Mouse (Mus musculus) MEL (cell line): ENCODE data around the gene Plekhg3. TPM values are rescaled to one million over a fixed set of nuclear protein-coding genes. Genes with fewer than 3 reads are reported as not detected.

ENCODE experiments used
- DNase-seq: peaks from one replicate; pipeline ENCODE4 v3.0.0; 2011; ENCODE audit warnings: low read depth, low spot score
- H3K27ac ChIP-seq: 2 replicates; pipeline ENCODE4 v1.5.1; 2012; ENCODE audit warnings: low read depth, mild to moderate bottlenecking, control low read depth, low read length, moderate library complexity; ENCODE audit not compliant: control insufficient read depth
- H3K27me3 ChIP-seq, 2 experiments: fragments of 150-350 bp in 1 of 2; sonication (generic) in 1 of 2; 2 replicates each; pipeline ENCODE4 v1.6.1; 2012; ENCODE audit warnings: low read length in 2 of 2, mild to moderate bottlenecking in 2 of 2, improper control_type of control experiment in 1 of 2, moderate library complexity in 1 of 2; ENCODE audit not compliant: insufficient read depth in 2 of 2, control insufficient read depth in 1 of 2
- H3K36me3 ChIP-seq, 2 experiments: 2 replicates each; pipeline ENCODE4 v1.6.1; 2012 to 2014; ENCODE audit warnings: low read length in 2 of 2, improper control_type of control experiment in 1 of 2, inconsistent platforms in 1 of 2, mild to moderate bottlenecking in 1 of 2; ENCODE audit not compliant: insufficient read depth in 2 of 2, control insufficient read depth in 1 of 2
- H3K4me1 ChIP-seq, 2 experiments: fragments of 150-350 bp in 1 of 2; sonication (generic) in 1 of 2; 2 replicates each; pipeline ENCODE4 v1.6.1; 2012; ENCODE audit warnings: low read length in 2 of 2, improper control_type of control experiment in 1 of 2, mild to moderate bottlenecking in 1 of 2; ENCODE audit not compliant: insufficient read depth in 2 of 2, control insufficient read depth in 1 of 2
- H3K4me3 ChIP-seq, 2 experiments: fragments of 150-350 bp in 1 of 2; sonication (generic) in 1 of 2; 2 replicates each; pipeline ENCODE4 v1.5.1; 2012; ENCODE audit warnings: low read depth in 2 of 2, low read length in 2 of 2, mild to moderate bottlenecking in 2 of 2, moderate library complexity in 2 of 2, control low read depth in 1 of 2, improper control_type of control experiment in 1 of 2; ENCODE audit not compliant: control insufficient read depth in 1 of 2, insufficient read depth in 1 of 2
- H3K79me2 ChIP-seq: 2 replicates; pipeline ENCODE4 v1.6.1; 2012; ENCODE audit warnings: mild to moderate bottlenecking, low read length, moderate library complexity; ENCODE audit not compliant: control insufficient read depth, poor library complexity, insufficient read depth
- H3K9ac ChIP-seq: 2 replicates; pipeline ENCODE4 v1.6.1; 2012; ENCODE audit warnings: low read depth, mild to moderate bottlenecking, control low read depth, low read length, moderate library complexity; ENCODE audit not compliant: control insufficient read depth, poor library complexity, severe bottlenecking
- H3K9me3 ChIP-seq: fragments of 150-350 bp; sonication (generic); replicated peaks from 2 replicates; pipeline ENCODE4 v1.6.1; 2012; ENCODE audit warnings: mild to moderate bottlenecking, low read length, improper control_type of control experiment, moderate library complexity; ENCODE audit not compliant: insufficient read depth
- BHLHE40 ChIP-seq: IDR thresholded peaks from 2 replicates; pipeline ENCODE4 v1.6.1; 2012; ENCODE audit warnings: low read depth, mild to moderate bottlenecking, inconsistent platforms, low read length, improper control_type of control experiment, borderline replicate concordance
- CTCF ChIP-seq, 3 experiments: IDR thresholded peaks in 2 of 3; conservative IDR thresholded peaks in 1 of 3; 2 replicates each; pipeline ENCODE4 v1.5.1; 2011 to 2012; ENCODE audit warnings: low read length in 3 of 3, low read depth in 2 of 3, mild to moderate bottlenecking in 2 of 3, improper control_type of control experiment in 1 of 3, inconsistent platforms in 1 of 3, mixed read lengths in 1 of 3, moderate library complexity in 1 of 3; ENCODE audit not compliant: control insufficient read depth in 1 of 3, insufficient read depth in 1 of 3, poor library complexity in 1 of 3, severe bottlenecking in 1 of 3
- E2F4 ChIP-seq: IDR thresholded peaks from 2 replicates; pipeline ENCODE4 v1.6.1; 2011; ENCODE audit warnings: low read depth, low read length, improper control_type of control experiment, borderline replicate concordance
- GABPA ChIP-seq: IDR thresholded peaks from 2 replicates; pipeline ENCODE4 v1.6.1; 2012; ENCODE audit warnings: low read depth, mild to moderate bottlenecking, inconsistent platforms, low read length, improper control_type of control experiment, moderate library complexity
- HCFC1 ChIP-seq: IDR thresholded peaks from 2 replicates; pipeline ENCODE4 v1.6.1; 2012; ENCODE audit warnings: low read depth, mild to moderate bottlenecking, inconsistent platforms, low read length, improper control_type of control experiment, moderate library complexity
- KAT2A ChIP-seq: conservative IDR thresholded peaks from 2 replicates; pipeline ENCODE4 v1.6.1; 2012; ENCODE audit warnings: low read depth, low read length, improper control_type of control experiment, inconsistent platforms
- MAX ChIP-seq: IDR thresholded peaks from 2 replicates; pipeline ENCODE4 v1.6.1; 2011; ENCODE audit warnings: low read length, improper control_type of control experiment
- MXI1 ChIP-seq: IDR thresholded peaks from 2 replicates; pipeline ENCODE4 v1.6.1; 2011; ENCODE audit warnings: mild to moderate bottlenecking, low read depth, low read length, improper control_type of control experiment
- MYC ChIP-seq: IDR thresholded peaks from 2 replicates; pipeline ENCODE4 v1.6.1; 2011; ENCODE audit warnings: low read depth, mild to moderate bottlenecking, low read length, improper control_type of control experiment, moderate library complexity
- NRF1 ChIP-seq: IDR thresholded peaks from 2 replicates; pipeline ENCODE4 v1.6.1; 2014; ENCODE audit warnings: low read depth, mild to moderate bottlenecking, inconsistent platforms, low read length, improper control_type of control experiment, moderate library complexity; ENCODE audit not compliant: poor library complexity, insufficient read depth, severe bottlenecking
- RAD21 ChIP-seq: IDR thresholded peaks from 2 replicates; pipeline ENCODE4 v1.6.1; 2011; ENCODE audit warnings: mild to moderate bottlenecking, low read depth, low read length, improper control_type of control experiment
- SIN3A ChIP-seq: IDR thresholded peaks from 2 replicates; pipeline ENCODE4 v1.6.1; 2012; ENCODE audit warnings: low read length, improper control_type of control experiment, inconsistent platforms
- SMC3 ChIP-seq: IDR thresholded peaks from 2 replicates; pipeline ENCODE4 v1.6.1; 2011; ENCODE audit warnings: low read depth, low read length, improper control_type of control experiment
- TAL1 ChIP-seq: IDR thresholded peaks from 2 replicates; pipeline ENCODE4 v1.6.1; 2012; ENCODE audit warnings: mild to moderate bottlenecking, inconsistent platforms, low read length, moderate library complexity, mixed read lengths
- TCF12 ChIP-seq: IDR thresholded peaks from 2 replicates; pipeline ENCODE4 v1.6.1; 2014; ENCODE audit warnings: low read depth, mild to moderate bottlenecking, inconsistent platforms, low read length, improper control_type of control experiment, moderate library complexity
- UBTF ChIP-seq: IDR thresholded peaks from 2 replicates; pipeline ENCODE4 v1.6.1; 2012; ENCODE audit warnings: low read depth, mild to moderate bottlenecking, inconsistent platforms, low read length, improper control_type of control experiment, moderate library complexity, borderline replicate concordance; ENCODE audit not compliant: insufficient read depth
- USF1 ChIP-seq: IDR thresholded peaks from 2 replicates; pipeline ENCODE4 v1.6.1; 2014; ENCODE audit warnings: low read depth, mild to moderate bottlenecking, inconsistent platforms, low read length, improper control_type of control experiment, moderate library complexity
- USF2 ChIP-seq, 2 experiments: IDR thresholded peaks; 2 replicates each; pipeline ENCODE4 v1.6.1; 2011 to 2012; ENCODE audit warnings: improper control_type of control experiment in 2 of 2, low read length in 2 of 2, borderline replicate concordance in 1 of 2, inconsistent platforms in 1 of 2, low read depth in 1 of 2, mild to moderate bottlenecking in 1 of 2; ENCODE audit not compliant: insufficient read depth in 1 of 2
- ZC3H11A ChIP-seq: IDR thresholded peaks from 2 replicates; pipeline ENCODE4 v1.6.1; 2012; ENCODE audit warnings: low read depth, mild to moderate bottlenecking, inconsistent platforms, low read length, improper control_type of control experiment
- ZKSCAN1 ChIP-seq: IDR thresholded peaks from 2 replicates; pipeline ENCODE4 v1.6.1; 2012; ENCODE audit warnings: low read depth, mild to moderate bottlenecking, inconsistent platforms, low read length, improper control_type of control experiment, moderate library complexity
- ZNF384 ChIP-seq: IDR thresholded peaks from 2 replicates; pipeline ENCODE4 v1.6.1; 2012; ENCODE audit warnings: low read depth, mild to moderate bottlenecking, inconsistent platforms, low read length, improper control_type of control experiment
- polyA plus RNA-seq, 2 experiments: library from polyadenylated mRNA; stranded (reverse) in 1 of 2; unstranded in 1 of 2; fragments of >175 nt in 1 of 2; fragments of >200 nt in 1 of 2; gene quantifications; 2 replicates each; pipeline versions ENCODE4 v1.2.1 to v1.2.4; 2012; ENCODE audit warnings: low replicate concordance in 2 of 2, low read depth in 1 of 2; ENCODE audit not compliant: insufficient read length in 2 of 2, insufficient read depth in 1 of 2, missing spikeins in 1 of 2
- total RNA-seq: library from RNA; depleted of rRNA; stranded (reverse); fragments of 300-350 nt; gene quantifications from 2 replicates; pipeline ENCODE4 v1.2.3, GENCODE M21; 2012

Plekhg3 gene
- total and polyA plus RNA-seq, 3 experiments: 0.92 to 7.0 TPM; not detected in 1

GRCm38 (mm10) chr12:76554871-76555386, 24.2 kb downstream of the Plekhg3 start:
- H3K9me3 ChIP-seq: no peaks in the 10 kb centered on the region
- no peak overlapping the region for H3K4me3 ChIP-seq
- peaks cover 0 to 18% of the 10 kb centered on the region in 2 experiments; a peak in 2 of 4 replicates for H3K36me3 ChIP-seq
- H3K27ac ChIP-seq: no peak overlapping the region
- no peak for TF ChIP-seq ZNF384
- no peak for TF ChIP-seq TAL1
- no peak for TF ChIP-seq UBTF
- no peak for TF ChIP-seq MYC
- TF ChIP-seq HCFC1: no peak
- TF ChIP-seq, all 39 proteins: peak for 0
- Histone ChIP-seq H3K27me3 (no peaks in the 10 kb centered on the region), H3K4me1 (peaks cover 7 to 27% of the 10 kb centered on the region in 2 experiments), H3K9ac (no peak overlapping the region), H3K79me2 (no peaks in the 10 kb centered on the region)
- no peak for DNase-seq

GRCm38 (mm10) chr12:76556187-76556586, 25.5 kb downstream of the Plekhg3 start:
- H3K36me3 ChIP-seq: peaks cover 0 to 18% of the 10 kb centered on the region in 2 experiments; a peak in 2 of 4 replicates
- no peaks in the 10 kb centered on the region for H3K79me2 ChIP-seq
- TF ChIP-seq GABPA (no peak), USF1 (no peak), MAX (no peak), ZC3H11A (no peak), USF2 (IDR thresholded peaks at IDR 0.05; ENCODE audit: borderline replicate concordance in 1 of 2, insufficient read depth in 1 of 2, low read depth in 1 of 2, low read length in 2 of 2) (no peak), TCF12 (no peak), SIN3A (no peak), NRF1 (no peak), HCFC1 (no peak), E2F4 (no peak), KAT2A (no peak), BHLHE40 (no peak), MYC (no peak), SMC3 (no peak), MXI1 (no peak), RAD21 (no peak), UBTF (no peak), CTCF (IDR thresholded peaks at IDR 0.05 in 2 of 3, conservative IDR thresholded peaks at IDR 0.05 in 1 of 3; ENCODE audit: control insufficient read depth in 1 of 3, insufficient read depth in 1 of 3, low read depth in 2 of 3, low read length in 3 of 3, poor library complexity in 1 of 3, severe bottlenecking in 1 of 3) (no peak), ZKSCAN1 (no peak), TAL1 (no peak)
- no peaks in the 10 kb centered on the region for H3K27me3 ChIP-seq
- no peak for DNase-seq
- H3K27ac ChIP-seq: no peak overlapping the region
- no peak overlapping the region for H3K9ac ChIP-seq
- H3K4me3 ChIP-seq: no peak overlapping the region
- H3K9me3 ChIP-seq: no peaks in the 10 kb centered on the region
- H3K4me1 ChIP-seq: peaks cover 7 to 27% of the 10 kb centered on the region in 2 experiments
